Mouse (Mus musculus): ENCODE measurements at regions not wholly inside any gene's neighbourhood (a gene's known extent, or its start where the extent isn't known, plus 50 kb on each side); places are given as distances from the start of the nearest gene placed in this dataset.
"Not testable (repeated sequence)": the region's sequence is repeated elsewhere in the genome, so short reads cannot be mapped to it uniquely, and the experiment has no call there.

DNA sequence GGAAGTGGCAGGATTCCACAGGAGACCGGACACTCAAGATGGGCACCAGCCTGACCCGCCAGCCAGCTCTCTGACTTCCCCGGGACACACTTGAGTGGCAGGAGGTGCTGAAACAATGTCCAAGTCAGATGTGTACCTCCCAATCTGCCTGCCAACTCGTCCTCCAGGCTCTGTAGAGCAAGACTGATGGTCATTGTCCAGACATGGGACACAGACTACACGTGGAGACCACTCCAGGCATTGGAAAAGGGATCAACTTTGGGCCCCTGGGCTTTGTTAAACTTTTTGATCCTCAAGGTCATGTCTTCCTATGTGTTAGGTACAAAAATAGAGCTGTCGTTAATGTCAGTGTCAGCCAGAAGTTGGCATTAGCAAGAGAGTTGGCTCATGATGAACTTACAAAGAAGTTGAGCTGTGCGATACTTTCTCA lies 214.6 kb downstream of the 3100002H09Rik start:
- no peak for DNase-seq (ENCODE audit: low read depth, low spot score)

DNA sequence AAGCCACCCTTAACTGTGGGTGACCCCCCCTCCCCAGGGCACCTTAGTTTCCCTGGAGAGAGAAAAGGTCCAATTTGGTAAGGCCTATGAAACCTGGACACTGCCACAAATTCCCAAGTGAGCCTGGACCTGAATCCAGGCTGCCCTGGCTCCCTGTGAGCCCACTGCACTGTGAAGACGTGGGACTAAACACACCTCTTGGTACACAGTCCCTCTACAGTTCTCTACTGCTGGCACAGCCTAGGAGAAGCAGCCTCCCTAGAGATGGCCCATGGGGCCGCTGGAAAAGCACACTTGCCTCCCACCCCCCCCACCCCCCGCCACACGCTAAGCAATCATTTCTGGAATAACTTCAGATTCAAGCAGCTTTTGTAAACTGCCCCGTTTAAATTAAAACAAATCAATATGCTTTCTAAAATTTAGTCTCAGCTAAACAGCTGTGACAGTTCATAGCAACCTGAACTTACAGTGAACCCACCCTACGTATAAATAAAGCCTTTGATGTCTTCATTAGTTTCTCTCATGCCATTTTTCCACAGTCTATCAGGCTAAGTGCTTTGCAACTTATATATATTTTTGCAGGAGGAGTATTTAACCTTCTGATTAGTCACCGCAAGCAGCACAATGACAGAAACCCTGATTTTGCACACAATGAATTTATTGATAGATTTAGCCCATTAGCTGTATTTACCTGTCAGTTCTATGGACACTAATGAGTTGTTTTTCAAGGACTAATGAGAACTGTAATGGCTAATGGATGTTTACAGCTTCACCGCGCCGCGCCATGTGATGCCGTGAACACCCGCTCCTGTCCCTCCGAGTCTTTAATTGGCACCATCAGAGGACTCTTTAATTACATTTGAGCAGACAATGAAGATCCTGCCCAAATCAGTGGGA lies 215.3 kb downstream of the 3100002H09Rik start:
- DNase-seq (ENCODE audit: low read depth, low spot score) = no peak

- no peak for DNase-seq (ENCODE audit: low read depth, low spot score)
Measured at GRCm38 (mm10) chr4:124393595-124393994, 217.0 kb downstream of the 3100002H09Rik start.

- no peak for DNase-seq (ENCODE audit: low read depth, low spot score)
Measured at GRCm38 (mm10) chr4:124389067-124389466, 221.5 kb downstream of the 3100002H09Rik start.

- no peak for DNase-seq (ENCODE audit: low read depth, low spot score)
Measured at GRCm38 (mm10) chr4:124385106-124386055, 225.2 kb downstream of the 3100002H09Rik start.

GRCm38 (mm10) chr4:124376504-124376903 lies 234.1 kb downstream of the 3100002H09Rik start:
- DNase-seq (ENCODE audit: low read depth, low spot score) = no peak

GRCm38 (mm10) chr4:124375581-124375980 lies 235.0 kb downstream of the 3100002H09Rik start:
- DNase-seq (ENCODE audit: low read depth, low spot score) = no peak

DNA sequence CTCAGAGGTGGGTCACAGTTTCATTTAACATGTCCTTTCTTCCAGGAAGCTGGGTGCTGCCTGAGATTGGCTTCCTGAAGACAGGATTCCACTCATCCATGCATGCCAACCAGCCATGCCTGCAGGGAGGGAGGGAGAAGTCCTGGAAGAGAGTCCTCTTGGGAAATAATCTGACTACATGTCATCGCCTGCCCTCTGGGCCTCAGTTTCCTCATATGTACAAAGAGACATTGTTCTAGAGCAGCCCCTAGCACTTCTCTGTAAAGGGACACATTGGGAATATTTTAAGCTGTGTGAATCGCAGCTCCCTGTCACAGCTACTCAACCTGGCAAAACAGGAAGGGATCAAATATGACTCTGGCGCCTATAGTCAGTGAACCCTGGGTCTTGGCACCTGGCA lies 241.8 kb downstream of the 3100002H09Rik start:
- DNase-seq (ENCODE audit: low read depth, low spot score) = no peak

DNA sequence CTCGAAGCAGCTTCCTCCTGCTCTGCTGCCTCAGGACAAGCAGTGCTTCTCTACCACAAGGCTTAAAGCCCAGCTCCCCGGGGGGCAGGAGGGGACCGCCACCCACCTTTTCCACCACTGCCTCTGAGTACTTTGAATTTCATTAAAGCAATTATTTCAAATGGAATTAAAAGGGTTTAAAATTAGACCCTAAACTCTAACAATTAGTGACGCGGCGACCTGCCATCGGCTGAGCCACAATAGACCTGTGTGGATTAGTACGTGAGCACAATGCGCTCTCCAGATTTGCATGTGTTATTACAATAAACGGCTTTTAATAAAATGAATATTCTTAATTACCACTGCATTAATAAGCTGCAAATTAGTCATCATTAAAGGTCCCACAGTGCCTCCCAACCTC lies 242.5 kb downstream of the 3100002H09Rik start:
- DNase-seq (ENCODE audit: low read depth, low spot score) = no peak

DNA sequence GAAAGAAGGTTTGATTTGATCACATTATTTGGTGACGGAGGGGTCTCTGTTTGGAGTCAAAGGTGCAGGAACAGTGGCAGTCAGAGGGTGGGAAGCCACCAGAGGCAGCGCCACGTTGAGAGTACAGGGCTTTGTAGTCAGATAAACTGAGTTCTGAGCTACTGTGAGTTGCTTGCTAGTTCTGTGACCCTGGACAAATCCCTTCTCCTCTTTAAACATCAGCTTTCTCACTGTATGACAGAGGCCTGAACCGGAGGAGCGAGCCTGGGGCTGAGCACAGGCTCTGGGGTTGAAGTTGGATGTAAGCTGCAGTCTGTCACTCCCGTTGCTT lies 250.1 kb downstream of the 3100002H09Rik start:
- no peak for DNase-seq (ENCODE audit: low read depth, low spot score)

DNA sequence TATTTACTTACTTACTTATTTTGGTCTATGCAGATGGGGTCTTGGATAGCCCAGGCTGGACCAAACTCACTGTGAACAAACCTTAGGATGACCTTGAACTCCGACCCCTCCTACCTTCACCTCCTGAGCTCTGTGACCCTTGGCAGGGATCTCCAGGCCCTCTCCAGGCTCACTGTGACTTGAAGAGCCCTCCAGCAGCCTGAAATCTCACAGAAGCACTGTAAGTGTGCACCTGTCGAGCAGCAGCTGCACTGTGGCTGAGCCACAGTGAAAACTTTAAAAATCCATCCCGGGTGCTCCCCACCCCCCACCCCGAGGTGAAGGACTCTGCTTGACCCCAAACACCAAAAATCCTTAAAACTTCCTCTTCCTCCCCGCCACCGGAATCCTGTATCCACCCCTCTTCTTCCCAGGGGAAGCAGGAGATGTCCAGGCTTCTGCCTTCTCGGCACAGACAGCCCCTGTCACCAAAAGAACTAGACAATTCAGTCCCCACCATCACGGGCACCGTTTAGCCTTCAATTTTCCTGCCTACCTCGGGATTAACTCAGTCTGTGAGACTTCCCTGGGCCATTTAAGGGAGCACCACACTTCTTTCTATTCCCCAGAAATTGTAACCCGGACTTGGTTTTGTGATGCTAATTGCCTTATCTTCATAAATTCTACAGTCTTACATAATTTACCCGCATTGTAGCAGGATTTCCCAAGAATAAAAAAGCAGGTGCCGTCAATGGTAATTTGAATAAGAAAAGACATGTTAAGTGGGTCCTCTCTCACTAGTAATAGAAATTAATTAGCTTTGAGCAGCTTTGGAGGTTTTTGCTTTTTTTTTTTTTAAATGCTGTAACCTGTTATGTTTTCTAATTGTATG lies 250.7 kb downstream of the 3100002H09Rik start:
- no peak for DNase-seq (ENCODE audit: low read depth, low spot score)

DNA sequence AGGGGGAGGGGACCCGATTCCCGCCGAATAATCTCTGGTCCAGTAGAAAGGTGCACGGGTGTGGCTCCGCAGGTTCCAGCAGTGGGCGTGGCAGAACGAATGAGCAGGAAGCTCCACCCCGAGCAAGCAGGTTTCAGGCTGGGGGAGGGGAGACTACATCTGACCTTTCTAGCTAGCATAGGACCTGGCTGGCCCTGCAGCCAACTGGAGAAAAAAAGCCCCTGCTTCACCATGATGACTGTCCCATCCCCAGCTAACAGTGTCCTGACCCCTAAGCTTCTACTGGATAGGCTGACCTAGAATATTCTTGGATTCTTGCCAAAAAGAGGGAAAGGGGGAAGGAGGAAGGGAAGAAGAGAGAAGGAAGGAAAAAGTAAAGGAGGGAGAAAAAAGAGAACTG lies 252.1 kb downstream of the 3100002H09Rik start:
- not testable (repeated sequence) for DNase-seq (ENCODE audit: low read depth, low spot score)

DNA sequence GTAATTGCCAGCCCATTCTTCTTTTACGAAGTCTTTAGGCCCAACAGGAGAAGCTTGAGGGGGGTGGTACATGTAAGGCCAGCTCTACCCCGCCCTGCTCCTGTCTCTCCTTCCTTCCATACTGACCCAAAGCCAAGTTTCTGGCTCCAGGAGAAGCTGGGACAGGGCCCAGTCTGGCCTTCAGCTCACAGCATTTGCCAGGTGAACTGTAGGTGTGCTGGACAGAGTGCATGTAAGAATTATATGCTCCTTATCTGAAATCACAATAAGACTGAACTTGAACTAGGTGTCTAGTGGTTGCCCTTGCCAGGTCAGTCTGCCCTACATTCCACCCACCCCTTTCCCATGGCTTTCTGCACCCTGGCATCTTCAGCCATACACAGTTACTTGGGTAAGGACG lies 260.2 kb downstream of the 3100002H09Rik start:
- DNase-seq (ENCODE audit: low read depth, low spot score) = no peak

DNA sequence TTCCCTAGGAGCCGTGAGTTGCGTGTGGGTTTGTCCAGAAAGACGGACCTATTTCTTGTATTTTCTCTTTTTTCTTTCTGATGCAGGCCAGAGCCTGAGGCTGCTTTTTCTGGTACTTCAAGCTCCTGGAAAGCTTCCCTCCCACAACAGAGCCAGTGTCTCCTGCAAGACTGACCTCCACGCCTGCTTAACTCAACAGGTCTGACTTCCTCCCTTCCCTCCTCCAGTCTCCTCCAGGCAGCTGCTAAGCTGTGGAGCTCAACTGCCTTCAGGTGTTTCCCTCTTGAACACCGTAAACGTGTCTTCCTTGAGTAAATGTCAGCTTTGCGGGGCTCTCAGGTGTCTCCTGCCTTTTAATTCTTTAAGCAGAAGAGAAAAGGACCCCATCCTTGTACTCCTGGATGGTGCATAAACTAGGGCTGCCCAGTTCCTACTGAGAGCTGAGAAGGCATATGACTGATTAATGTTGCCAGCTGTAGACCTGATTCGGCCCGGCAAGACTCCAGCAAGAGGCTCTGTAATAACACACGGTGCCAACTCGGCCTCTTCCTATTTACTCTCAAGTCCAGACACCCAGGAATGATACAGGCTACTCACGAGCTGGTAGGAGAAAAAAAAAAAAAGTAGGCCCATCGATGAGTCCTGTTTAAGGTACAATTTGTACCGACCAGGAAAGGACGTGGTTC lies 260.9 kb downstream of the 3100002H09Rik start:
- no peak for DNase-seq (ENCODE audit: low read depth, low spot score)

DNA sequence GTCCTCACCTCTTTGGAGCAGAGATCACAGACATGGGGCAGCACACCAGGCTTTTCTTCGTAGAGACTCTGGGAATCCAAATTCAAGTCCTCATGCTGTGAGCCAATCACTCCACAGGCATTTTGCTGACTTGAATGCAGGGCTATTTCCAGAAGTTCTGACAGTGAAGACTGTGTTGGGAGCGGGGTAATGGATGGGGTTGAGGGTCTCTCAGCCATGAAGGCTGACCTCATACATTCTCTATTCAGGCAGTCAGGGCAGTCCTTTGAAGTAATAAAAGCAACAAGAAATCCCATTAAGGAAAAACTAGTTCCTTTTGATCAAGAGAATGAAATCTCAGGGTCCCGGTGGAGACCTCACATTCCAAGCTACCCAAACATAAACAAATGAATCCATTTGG lies 261.5 kb downstream of the 3100002H09Rik start:
- DNase-seq (ENCODE audit: low read depth, low spot score) = no peak

DNA sequence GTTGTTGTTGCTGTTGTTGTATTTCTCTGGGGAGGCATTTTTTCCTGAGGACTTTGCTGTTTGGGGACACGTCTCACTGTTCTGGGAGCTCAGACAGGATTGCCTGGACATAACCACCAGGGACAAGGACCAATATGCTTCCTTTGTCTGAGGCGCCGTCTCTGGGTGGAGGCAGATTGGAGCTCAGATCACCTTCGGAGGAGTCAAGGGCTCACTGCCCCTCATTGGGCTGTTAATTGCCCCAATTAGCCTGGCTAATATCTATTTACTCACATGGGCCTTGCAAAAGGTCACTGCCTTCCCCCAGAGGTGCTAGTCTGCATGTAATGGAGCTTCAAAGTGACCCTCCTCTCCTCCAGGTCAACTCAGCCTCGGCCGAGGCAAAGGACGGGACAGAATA lies 270.5 kb downstream of the 3100002H09Rik start:
- DNase-seq (ENCODE audit: low read depth, low spot score) = no peak

GRCm38 (mm10) chr4:124335726-124336125 lies 274.9 kb downstream of the 3100002H09Rik start:
- DNase-seq (ENCODE audit: low read depth, low spot score) = no peak

- no peak for DNase-seq (ENCODE audit: low read depth, low spot score)
Measured at GRCm38 (mm10) chr4:124332974-124333373, 277.6 kb downstream of the 3100002H09Rik start.

DNA sequence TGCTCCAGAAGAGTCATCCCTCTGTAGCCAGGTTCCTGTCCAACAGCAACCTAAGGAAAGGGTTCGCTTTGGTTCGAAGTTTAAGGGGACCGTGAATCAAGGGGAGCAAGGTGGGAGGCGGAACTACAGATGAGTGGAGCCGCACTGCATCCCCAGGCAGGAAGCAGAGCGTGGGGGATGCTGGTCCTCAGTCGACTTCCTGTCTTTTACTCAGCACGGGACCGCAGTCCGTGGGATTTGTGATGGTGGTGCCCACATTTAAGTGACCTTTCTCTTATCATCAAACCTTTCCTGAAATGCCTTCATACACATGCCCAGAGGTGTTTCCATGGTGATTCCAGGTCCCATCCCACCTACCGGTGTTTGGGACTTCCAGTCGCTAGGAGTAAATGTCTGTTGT lies 278.2 kb downstream of the 3100002H09Rik start:
- no peak for DNase-seq (ENCODE audit: low read depth, low spot score)

DNA sequence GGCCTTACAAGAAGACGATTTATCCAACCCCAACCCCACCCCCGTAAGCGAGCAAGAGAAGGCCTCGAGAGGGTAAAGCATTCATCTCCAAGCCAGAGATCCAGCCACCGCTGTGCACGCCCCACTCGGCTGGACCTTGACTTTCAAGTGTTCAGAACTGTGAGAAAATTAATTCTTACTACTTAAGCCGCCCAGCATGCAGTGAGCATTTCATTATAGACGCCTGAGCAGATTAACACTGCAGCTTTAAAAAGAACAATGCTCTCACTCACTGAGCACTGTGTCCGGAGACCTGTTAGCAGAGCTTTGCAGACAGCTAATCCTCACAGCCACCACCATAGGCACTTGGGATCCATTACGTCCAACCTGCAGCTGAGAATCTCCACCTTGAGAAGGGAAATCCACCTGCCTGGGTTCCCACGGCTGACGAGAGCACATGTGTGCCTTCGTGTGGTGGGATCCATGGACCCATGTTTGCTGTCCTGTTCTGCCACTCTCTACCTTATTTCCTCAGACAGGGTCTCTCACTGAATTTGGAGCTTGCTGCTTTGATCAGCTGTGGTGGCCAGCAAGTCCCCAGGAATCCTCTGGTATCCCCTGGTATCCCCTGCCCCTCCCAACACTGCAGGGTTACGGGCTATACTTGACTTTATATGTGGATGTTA lies 281.4 kb downstream of the 3100002H09Rik start:
- DNase-seq (ENCODE audit: low read depth, low spot score) = no peak
